Mouse (Mus musculus) heart, postnatal 0 days (tissue): ENCODE measurements at regions not wholly inside any gene's neighbourhood (a gene's known extent, or its start where the extent isn't known, plus 50 kb on each side); places are given as distances from the start of the nearest gene placed in this dataset.

Experiments
- CTCF ChIP-seq: IDR thresholded peaks from 2 replicates; pipeline ENCODE4 v1.5.1; 2016; ENCODE audit warnings: antibody characterized with exemption, control low read depth, low read depth
- EP300 ChIP-seq: IDR thresholded peaks from 2 replicates; pipeline ENCODE4 v1.6.1; 2016; ENCODE audit warnings: antibody characterized with exemption, low read depth

DNA sequence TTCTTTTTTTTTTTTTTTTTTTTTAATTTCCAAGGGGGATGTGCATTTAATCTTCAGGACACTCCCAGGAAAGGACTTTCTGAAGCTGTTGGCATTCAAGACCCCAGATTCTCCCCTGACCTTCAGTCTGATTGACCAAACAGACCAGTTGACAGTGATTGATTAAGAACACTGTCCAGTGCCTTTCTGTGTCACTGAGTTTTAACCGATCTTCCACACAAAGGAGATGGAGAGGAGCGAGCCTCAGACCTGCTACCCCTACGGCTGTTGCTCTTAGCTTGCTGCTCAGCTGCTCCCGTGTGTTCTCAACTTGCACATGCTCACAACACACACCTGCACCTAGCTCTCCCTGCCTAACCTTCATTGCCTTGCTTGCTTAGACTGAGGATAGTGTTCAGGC lies 149.7 kb upstream of the Ferd3l start:
- TF ChIP-seq CTCF (no peak), EP300 (no peak)
